Mouse (Mus musculus) granulocyte monocyte progenitor cell, adult 5-6 weeks (primary cell): Measurements from ENCODE around the gene Hmox2. TPM values are rescaled to one million over a fixed set of nuclear protein-coding genes. Genes with fewer than 3 reads are reported as not detected.

Source experiments
- ATAC-seq: replicated peaks from 2 replicates; pipeline ENCODE4 v1.8.0; 2016; ENCODE audit warnings: mild to moderate bottlenecking, moderate TSS enrichment, inconsistent platforms; ENCODE audit not compliant: poor library complexity, severe bottlenecking
- total RNA-seq, 2 experiments: library from RNA; stranded (forward) in 1 of 2; stranded (reverse) in 1 of 2; fragments of 200-712, 200-1000 nt in 1 of 2; fragments of >200 nt in 1 of 2; fragmentation: Nextera tagmentation in 1 of 2; gene quantifications; 2 replicates each; pipeline ENCODE4 v1.2.3; 2014 to 2017

Hmox2 gene
- total RNA-seq, 2 experiments from 2014 or later: 70.2 to 95.9 TPM

GRCm38 (mm10) chr16:4777171-4777904, 51.2 kb downstream of the Hmox2 start:
- ATAC-seq: peak; percentile 72; the same call in 1 of the 2 replicates

DNA sequence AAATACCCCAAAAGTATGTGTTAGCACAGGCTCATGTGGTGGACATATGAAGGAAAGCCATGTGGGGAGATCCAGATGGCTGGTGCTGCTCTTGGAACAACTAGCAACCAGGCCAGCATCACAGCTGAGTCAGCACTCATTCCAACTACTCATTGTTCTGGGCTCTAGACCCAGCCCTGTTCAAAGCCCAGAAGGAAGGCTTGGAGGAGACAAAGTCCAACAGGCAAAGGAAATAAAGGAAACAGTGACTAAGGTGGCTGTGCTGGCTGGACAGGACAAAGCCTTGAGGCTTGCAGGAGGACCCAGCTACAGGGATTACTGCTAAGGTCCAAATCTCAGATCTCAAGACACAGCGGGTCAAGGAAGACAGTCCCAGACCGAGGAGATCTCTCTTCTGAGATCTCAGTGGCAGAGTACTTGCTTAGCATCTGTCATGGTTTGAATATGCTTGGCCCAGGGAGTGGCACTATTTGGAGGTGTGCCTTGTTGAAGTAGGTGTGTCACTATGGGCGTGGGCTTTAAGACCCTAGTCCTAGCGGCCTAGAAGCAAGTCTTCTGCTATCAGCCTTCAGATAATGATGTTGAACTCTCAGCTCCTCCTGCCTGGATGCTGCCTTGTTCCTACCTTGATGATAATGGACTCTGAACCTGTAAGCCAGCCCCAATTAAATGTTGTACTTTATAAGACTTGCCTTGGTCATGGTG, 51.9 kb downstream of the Hmox2 start:
- ATAC-seq: no peak

DNA sequence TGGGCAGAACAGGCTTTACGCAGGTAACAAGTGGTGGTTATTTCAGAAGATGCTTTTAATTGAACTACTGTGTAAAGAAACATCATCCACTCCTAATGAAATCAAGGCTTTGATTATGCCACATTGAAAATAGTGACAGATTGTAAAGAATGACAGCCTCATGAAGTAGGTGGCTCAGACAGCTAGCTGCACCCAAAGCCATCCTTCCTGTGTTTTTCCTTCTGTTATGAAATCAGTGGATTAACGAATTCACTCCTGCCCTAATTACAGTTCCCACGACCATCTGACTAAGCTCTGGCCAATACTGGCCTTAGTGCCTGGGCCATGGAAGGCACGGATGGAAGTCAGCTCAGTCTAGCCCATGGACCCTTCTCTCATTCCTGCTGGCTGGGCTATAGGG, 52.8 kb downstream of the Hmox2 start:
- no peak for ATAC-seq

- no peak for ATAC-seq
Observed at GRCm38 (mm10) chr16:4781524-4782196, 55.5 kb downstream of the Hmox2 start.

DNA sequence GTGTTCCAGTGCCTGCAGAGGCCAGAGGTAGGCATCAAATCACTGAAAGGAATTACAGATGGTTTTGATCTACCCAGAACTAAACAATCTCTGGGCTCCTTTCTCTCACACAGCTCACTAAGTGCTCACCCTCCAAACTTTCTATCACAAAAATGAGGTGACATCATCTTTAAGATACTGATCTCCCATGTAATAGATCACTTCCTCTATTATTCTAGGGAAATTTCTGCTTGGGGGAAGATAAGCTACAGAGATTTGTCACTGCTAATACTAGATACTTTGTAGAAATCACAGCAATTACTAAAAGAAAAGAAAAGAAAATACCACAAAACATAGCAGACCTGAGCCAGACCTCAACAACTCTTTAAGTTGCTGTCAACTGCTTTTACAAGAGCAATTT, 56.4 kb downstream of the Hmox2 start:
- peak; percentile 56 for ATAC-seq

DNA sequence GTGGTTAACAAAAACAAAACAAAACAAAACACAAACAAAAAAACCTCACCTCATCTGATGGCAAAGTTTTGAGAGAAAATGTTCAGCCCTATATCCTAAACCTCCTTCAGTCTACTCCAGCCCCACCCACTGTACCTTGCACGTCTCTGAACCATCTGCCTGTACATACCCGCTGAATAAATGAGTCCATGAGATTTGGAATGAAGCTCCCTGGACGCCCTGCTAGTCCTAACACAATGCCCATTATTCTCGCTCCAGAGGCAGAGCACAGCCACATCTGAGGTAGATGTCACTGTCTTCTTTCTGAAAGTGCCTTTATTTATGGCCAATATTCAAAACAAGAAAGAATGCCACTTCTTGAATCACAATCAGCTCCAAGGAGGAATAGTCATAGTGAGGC, 59.5 kb downstream of the Hmox2 start:
- ATAC-seq: no peak

DNA sequence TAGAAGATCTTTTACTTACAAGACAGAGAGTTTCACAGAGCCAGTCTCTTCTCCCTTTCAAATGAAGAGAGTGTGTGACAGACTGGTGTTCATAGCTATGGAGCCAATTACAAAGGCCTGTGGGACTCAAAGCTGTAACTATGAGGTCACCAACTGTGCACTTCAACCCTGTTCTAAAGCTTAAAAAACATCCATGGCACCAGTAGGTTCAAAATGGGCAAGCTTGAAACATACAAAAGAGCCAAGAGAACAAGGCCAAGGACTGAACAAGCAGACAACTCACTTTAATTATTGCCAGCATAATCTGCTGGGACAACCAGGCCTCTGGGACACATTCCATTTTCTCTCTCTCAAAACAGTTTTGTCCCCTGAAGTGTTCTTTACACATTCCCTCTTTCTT, 62.0 kb downstream of the Hmox2 start:
- ATAC-seq: no peak

DNA sequence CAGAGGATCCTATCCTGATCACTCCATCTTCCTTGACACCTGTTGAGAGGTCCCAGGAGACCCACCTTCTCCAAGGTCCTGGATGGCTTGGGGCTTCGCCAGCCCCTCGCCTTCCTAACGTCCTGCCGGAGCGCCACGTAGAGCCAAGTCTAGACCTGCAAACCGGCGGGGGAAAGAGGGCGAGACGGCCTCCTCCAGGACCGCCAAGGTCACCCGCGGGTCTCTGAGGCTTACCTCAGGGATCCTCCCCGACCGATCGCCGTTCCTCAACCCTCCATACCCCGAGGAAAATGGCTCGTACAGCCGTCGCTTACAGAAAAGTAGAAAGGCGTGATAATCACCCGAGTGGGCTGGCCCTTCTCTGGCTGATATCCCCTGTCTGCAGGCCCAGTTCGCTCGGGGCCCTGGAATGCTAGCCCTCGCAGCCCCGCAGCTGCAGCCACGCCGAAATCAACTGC, 63.2 kb downstream of the Hmox2 start:
- peak; percentile 20 for ATAC-seq

- ATAC-seq: peak; percentile 90
Observed at GRCm38 (mm10) chr16:4789810-4790559, 63.8 kb downstream of the Hmox2 start, which contains the start of gene Cdip1. Cdip1 (minus strand) TSS chr16:4790292.

- no peak for ATAC-seq
Observed at GRCm38 (mm10) chr16:4791332-4791731, 65.2 kb downstream of the Hmox2 start.

GRCm38 (mm10) chr16:4796631-4797030, 70.5 kb downstream of the Hmox2 start:
- no peak for ATAC-seq

Other genes with a start within 250 kb of the Hmox2 start
- gene Srl, start 184.5 kb upstream of the Hmox2 start, total RNA-seq (2014; fragmentation: Nextera tagmentation): 16.1 and 16.3 TPM in 2 replicates
- gene Srl, start 184.5 kb upstream of the Hmox2 start, total RNA-seq (2017): 8.2 and 29.9 TPM in 2 replicates
- 34.8 and 46.6 TPM in 2 replicates for gene Tfap4, start 166.5 kb upstream of the Hmox2 start, total RNA-seq (2014; fragmentation: Nextera tagmentation)
- gene Tfap4, start 166.5 kb upstream of the Hmox2 start, total RNA-seq (2017): 36.4 and 47.6 TPM in 2 replicates
- gene Glis2, start 131.6 kb upstream of the Hmox2 start, total RNA-seq (2014; fragmentation: Nextera tagmentation): 2.1 and 2.8 TPM in 2 replicates
- gene Glis2, start 131.6 kb upstream of the Hmox2 start, total RNA-seq (2017): 0.39 TPM in 1 of 2 replicates, not detected in the other
- gene Pam16, start 101.4 kb upstream of the Hmox2 start, total RNA-seq (2014; fragmentation: Nextera tagmentation): 42.3 and 113 TPM in 2 replicates
- 45.2 and 50.0 TPM in 2 replicates for gene Pam16, start 101.4 kb upstream of the Hmox2 start, total RNA-seq (2017)
- gene Vasn, start 86.4 kb upstream of the Hmox2 start, total RNA-seq (2014; fragmentation: Nextera tagmentation): not detected in 2 replicates
- gene Vasn, start 86.4 kb upstream of the Hmox2 start, total RNA-seq (2017): 0.67 TPM in 1 of 2 replicates, not detected in the other
- 41.9 and 45.8 TPM in 2 replicates for gene Dnaja3, start 86.4 kb upstream of the Hmox2 start, total RNA-seq (2014; fragmentation: Nextera tagmentation)
- 60.9 and 66.4 TPM in 2 replicates for gene Dnaja3, start 86.4 kb upstream of the Hmox2 start, total RNA-seq (2017)
- 115 and 187 TPM in 2 replicates for gene Coro7, start 46.6 kb upstream of the Hmox2 start, total RNA-seq (2014; fragmentation: Nextera tagmentation)
- gene Coro7, start 46.6 kb upstream of the Hmox2 start, total RNA-seq (2017): 39.8 and 58.1 TPM in 2 replicates
- 50.8 and 61.6 TPM in 2 replicates for gene Nmral1, start 7.0 kb upstream of the Hmox2 start, total RNA-seq (2014; fragmentation: Nextera tagmentation)
- gene Nmral1, start 7.0 kb upstream of the Hmox2 start, total RNA-seq (2017): 75.7 and 82.9 TPM in 2 replicates
- gene Cdip1, start 63.9 kb downstream of the Hmox2 start, total RNA-seq (2014; fragmentation: Nextera tagmentation): 22.2 and 26.0 TPM in 2 replicates
- gene Cdip1, start 63.9 kb downstream of the Hmox2 start, total RNA-seq (2017): 11.4 and 13.1 TPM in 2 replicates
- gene 4930562C15Rik, start 109.1 kb downstream of the Hmox2 start, total RNA-seq (2014; fragmentation: Nextera tagmentation): not detected in 2 replicates
- 0.65 TPM in 1 of 2 replicates, not detected in the other for gene 4930562C15Rik, start 109.1 kb downstream of the Hmox2 start, total RNA-seq (2017)
- gene Ubald1, start 154.0 kb downstream of the Hmox2 start, total RNA-seq (2014; fragmentation: Nextera tagmentation): 37.0 and 39.8 TPM in 2 replicates
- 11.4 and 14.1 TPM in 2 replicates for gene Ubald1, start 154.0 kb downstream of the Hmox2 start, total RNA-seq (2017)
- gene Mgrn1, start 159.9 kb downstream of the Hmox2 start, total RNA-seq (2014; fragmentation: Nextera tagmentation): 28.3 and 33.5 TPM in 2 replicates
- gene Mgrn1, start 159.9 kb downstream of the Hmox2 start, total RNA-seq (2017): 16.6 and 21.6 TPM in 2 replicates
- 45.1 and 51.5 TPM in 2 replicates for gene Nudt16l1, start 212.4 kb downstream of the Hmox2 start, total RNA-seq (2014; fragmentation: Nextera tagmentation)
- gene Nudt16l1, start 212.4 kb downstream of the Hmox2 start, total RNA-seq (2017): 13.2 and 15.8 TPM in 2 replicates
- 34.2 and 72.9 TPM in 2 replicates for gene Anks3, start 237.8 kb downstream of the Hmox2 start, total RNA-seq (2014; fragmentation: Nextera tagmentation)
- gene Anks3, start 237.8 kb downstream of the Hmox2 start, total RNA-seq (2017): 19.3 and 34.8 TPM in 2 replicates